Mouse (Mus musculus) lung, embryonic 16.5 days (tissue): ENCODE data around the gene Gdap1l1. TPM values are rescaled to one million over a fixed set of nuclear protein-coding genes. Genes with fewer than 3 reads are reported as not detected.

Experiments used
- ATAC-seq: fragments of 200-750 bp; cut with Nextera tagmentation; 2 replicates; pipeline ENCODE4 v1.8.0; 2017; ENCODE audit warnings: low read depth, mild to moderate bottlenecking, moderate library complexity
- H3K27ac ChIP-seq: fragments of 300-500 bp; sonication (generic); 2 replicates; pipeline ENCODE4 v1.5.1; 2014; ENCODE audit warnings: mild to moderate bottlenecking, control low read depth, low read length
- H3K27me3 ChIP-seq: fragments of 300-500 bp; sonication (generic); 2 replicates; pipeline ENCODE4 v1.6.1; 2014; ENCODE audit warnings: low read depth, low read length, mixed read lengths; ENCODE audit not compliant: control insufficient read depth, insufficient read depth
- H3K36me3 ChIP-seq: fragments of 300-500 bp; sonication (generic); 2 replicates; pipeline ENCODE4 v1.6.1; 2014; ENCODE audit warnings: low read length; ENCODE audit not compliant: control insufficient read depth, insufficient read depth
- H3K4me1 ChIP-seq: fragments of 300-500 bp; sonication (generic); replicated peaks from 2 replicates; pipeline ENCODE4 v1.6.1; 2014; ENCODE audit warnings: low read length, mixed read lengths; ENCODE audit not compliant: control insufficient read depth, insufficient read depth
- H3K4me2 ChIP-seq: fragments of 300-500 bp; sonication (generic); 2 replicates; pipeline ENCODE4 v1.6.1; 2014; ENCODE audit warnings: low read depth, low read length, control low read depth
- H3K4me3 ChIP-seq: fragments of 300-500 bp; sonication (generic); 2 replicates; pipeline ENCODE4 v1.5.1; 2014; ENCODE audit warnings: mild to moderate bottlenecking, low read length, control low read depth
- H3K9ac ChIP-seq: fragments of 300-500 bp; sonication (generic); 2 replicates; pipeline ENCODE4 v1.6.1; 2014; ENCODE audit warnings: low read length, control low read depth
- H3K9me3 ChIP-seq: fragments of 300-500 bp; sonication (generic); 2 replicates; pipeline ENCODE4 v1.6.1; 2016; ENCODE audit warnings: low read length; ENCODE audit not compliant: control insufficient read depth
- WGBS: fragments of 180-500 bp; shearing (Covaris S2); extraction: QIAGEN DNeasy Blood & Tissue Kit; methylation state at CpG from one replicate; pipeline ENCODE4 v1.1.7; 2014; 5-methylcytosine and 5-hydroxymethylcytosine counted together
- polyA plus RNA-seq: library from polyadenylated mRNA; unstranded; fragments of >200 nt; fragmentation: Nextera tagmentation; extraction: Ambion mirVana; gene quantifications from 2 replicates; pipeline ENCODE4 v1.2.1, GENCODE M21; 2015

Gdap1l1 gene
- polyA plus RNA-seq, 1 experiment from 2014 or later = 0.92 TPM

GRCm38 (mm10) chr2:163437800-163438199, 476 bp upstream of the Gdap1l1 start:
- no peak for ATAC-seq
- Histone ChIP-seq H3K4me3 (no peak overlapping the region), H3K27me3 (peaks cover 16% of the 10 kb centered on the region), H3K27ac (no peak overlapping the region), H3K4me2 (no peak overlapping the region), H3K4me1 (0 out of 2 replicates have a peak, but pooled peaks cover 2% of the 10 kb centered on the region), H3K9me3 (no peaks in the 10 kb centered on the region), H3K9ac (no peak overlapping the region), H3K36me3 (no peaks in the 10 kb centered on the region)
- WGBS = 48% methylated on average over 4 of the region's 4 CpGs

- no peak overlapping the region for H3K9ac ChIP-seq
- no peak overlapping the region for H3K27ac ChIP-seq
- H3K4me3 ChIP-seq = peak overlapping the region; percentile 18; the same call in 1 of the 2 replicates
- ATAC-seq = peak; percentile 20; the same call in 1 of the 2 replicates
- H3K4me1 ChIP-seq = 0 out of 2 replicates have a peak, but pooled peaks cover 2% of the 10 kb centered on the region
- WGBS = 2% methylated on average over 30 of the region's 30 CpGs
- peaks cover 16% of the 10 kb centered on the region for H3K27me3 ChIP-seq
- H3K36me3 ChIP-seq = no peaks in the 10 kb centered on the region
- no peaks in the 10 kb centered on the region for H3K9me3 ChIP-seq
- H3K4me2 ChIP-seq = peak overlapping the region; percentile 46
These were observed 559 bp downstream of the Gdap1l1 start for GRCm38 (mm10) chr2:163438619-163439451.

- H3K9me3 ChIP-seq = no peaks in the 10 kb centered on the region
- no peak overlapping the region for H3K27ac ChIP-seq
- H3K4me3 ChIP-seq = no peak overlapping the region
- H3K4me2 ChIP-seq = no peak overlapping the region
- H3K4me1 ChIP-seq = 0 out of 2 replicates have a peak, but pooled peaks cover 2% of the 10 kb centered on the region
- peaks cover 16% of the 10 kb centered on the region for H3K27me3 ChIP-seq
- ATAC-seq = no peak
- H3K36me3 ChIP-seq = no peaks in the 10 kb centered on the region
- 53% methylated on average over 1 of the region's 1 CpGs for WGBS
- no peak overlapping the region for H3K9ac ChIP-seq
These were observed 1.2 kb downstream of the Gdap1l1 start for GRCm38 (mm10) chr2:163439488-163439887.

- Histone ChIP-seq H3K27me3 (peaks cover 6% of the 10 kb centered on the region), H3K9me3 (no peaks in the 10 kb centered on the region), H3K9ac (no peak overlapping the region), H3K4me2 (no peak overlapping the region), H3K36me3 (no peaks in the 10 kb centered on the region), H3K4me3 (no peak overlapping the region), H3K4me1 (0 out of 2 replicates have a peak, but pooled peaks cover under 1% of the 10 kb centered on the region), H3K27ac (no peak overlapping the region)
- WGBS = 63% methylated on average over 6 of the region's 6 CpGs
- ATAC-seq = no peak
These were observed 5.3 kb downstream of the Gdap1l1 start for GRCm38 (mm10) chr2:163443543-163443942.

- no peak overlapping the region for H3K4me2 ChIP-seq
- H3K27me3 ChIP-seq = peaks cover 2% of the 10 kb centered on the region
- ATAC-seq = no peak
- H3K4me3 ChIP-seq = no peak overlapping the region
- H3K9ac ChIP-seq = no peak overlapping the region
- WGBS = 42% methylated on average over 7 of the region's 7 CpGs
- no peaks in the 10 kb centered on the region for H3K9me3 ChIP-seq
- no peaks in the 10 kb centered on the region for H3K36me3 ChIP-seq
- no peak overlapping the region for H3K27ac ChIP-seq
- no peaks in the 10 kb centered on the region for H3K4me1 ChIP-seq
These were observed 5.7 kb downstream of the Gdap1l1 start for GRCm38 (mm10) chr2:163444017-163444416.

- no peak overlapping the region for H3K9ac ChIP-seq
- WGBS = 79% methylated on average over 12 of the region's 12 CpGs
- no peak overlapping the region for H3K4me3 ChIP-seq
- no peaks in the 10 kb centered on the region for H3K27me3 ChIP-seq
- no peak overlapping the region for H3K4me2 ChIP-seq
- H3K4me1 ChIP-seq = no peaks in the 10 kb centered on the region
- ATAC-seq = no peak
- no peaks in the 10 kb centered on the region for H3K36me3 ChIP-seq
- H3K27ac ChIP-seq = no peak overlapping the region
- no peaks in the 10 kb centered on the region for H3K9me3 ChIP-seq
These were observed 9.1 kb downstream of the Gdap1l1 start for GRCm38 (mm10) chr2:163447375-163447774.

GRCm38 (mm10) chr2:163449276-163449675, 11.0 kb downstream of the Gdap1l1 start:
- Histone ChIP-seq H3K4me2 (no peak overlapping the region), H3K27ac (no peak overlapping the region), H3K36me3 (no peaks in the 10 kb centered on the region), H3K27me3 (no peaks in the 10 kb centered on the region), H3K4me1 (no peaks in the 10 kb centered on the region), H3K9me3 (no peaks in the 10 kb centered on the region), H3K4me3 (no peak overlapping the region), H3K9ac (no peak overlapping the region)
- WGBS = 42% methylated on average over 3 of the region's 3 CpGs
- ATAC-seq = no peak

GRCm38 (mm10) chr2:163450668-163451295, 12.5 kb downstream of the Gdap1l1 start:
- 51% methylated on average over 6 of the region's 6 CpGs for WGBS
- Histone ChIP-seq H3K4me1 (no peaks in the 10 kb centered on the region), H3K4me3 (no peak overlapping the region), H3K9ac (no peak overlapping the region), H3K36me3 (no peaks in the 10 kb centered on the region), H3K9me3 (no peaks in the 10 kb centered on the region), H3K27ac (no peak overlapping the region), H3K27me3 (no peaks in the 10 kb centered on the region), H3K4me2 (no peak overlapping the region)
- peak; percentile 31; the same call in 1 of the 2 replicates for ATAC-seq

GRCm38 (mm10) chr2:163452738-163453137, 14.5 kb downstream of the Gdap1l1 start:
- H3K4me3 ChIP-seq = no peak overlapping the region
- ATAC-seq = no peak
- no peaks in the 10 kb centered on the region for H3K27me3 ChIP-seq
- no peak overlapping the region for H3K4me2 ChIP-seq
- no peaks in the 10 kb centered on the region for H3K36me3 ChIP-seq
- no peak overlapping the region for H3K9ac ChIP-seq
- WGBS = 81% methylated on average over 6 of the region's 6 CpGs
- H3K9me3 ChIP-seq = no peaks in the 10 kb centered on the region
- no peak overlapping the region for H3K27ac ChIP-seq
- H3K4me1 ChIP-seq = no peaks in the 10 kb centered on the region
